Mouse (Mus musculus): Measurements from ENCODE around the gene Hnrnpl.
"Not testable (repeated sequence)": the region's sequence is repeated elsewhere in the genome, so short reads cannot be mapped to it uniquely, and the experiment has no call there.

Hnrnpl gene

DNA sequence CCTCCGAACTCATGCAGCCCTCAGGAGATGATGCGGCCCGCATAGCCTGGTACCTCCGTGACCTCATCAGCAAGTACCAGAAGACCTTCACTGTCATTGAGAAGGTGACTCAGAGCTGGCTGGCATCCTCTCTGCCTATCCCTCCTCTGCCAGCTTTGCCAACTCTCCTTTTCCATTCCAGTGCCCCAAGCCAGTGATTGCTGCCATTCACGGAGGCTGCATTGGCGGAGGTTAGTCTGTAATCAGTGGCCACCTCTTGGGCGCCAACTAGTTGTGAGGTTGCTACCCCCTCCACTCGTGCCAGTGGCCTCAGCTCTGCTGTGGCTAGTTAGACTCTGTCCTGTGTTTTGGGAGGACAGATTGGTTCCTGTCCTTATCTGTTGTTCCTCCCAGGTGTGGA, 21.5 kb downstream of the Hnrnpl start:
- no peak for DNase-seq (ENCODE audit: low spot score)

DNA sequence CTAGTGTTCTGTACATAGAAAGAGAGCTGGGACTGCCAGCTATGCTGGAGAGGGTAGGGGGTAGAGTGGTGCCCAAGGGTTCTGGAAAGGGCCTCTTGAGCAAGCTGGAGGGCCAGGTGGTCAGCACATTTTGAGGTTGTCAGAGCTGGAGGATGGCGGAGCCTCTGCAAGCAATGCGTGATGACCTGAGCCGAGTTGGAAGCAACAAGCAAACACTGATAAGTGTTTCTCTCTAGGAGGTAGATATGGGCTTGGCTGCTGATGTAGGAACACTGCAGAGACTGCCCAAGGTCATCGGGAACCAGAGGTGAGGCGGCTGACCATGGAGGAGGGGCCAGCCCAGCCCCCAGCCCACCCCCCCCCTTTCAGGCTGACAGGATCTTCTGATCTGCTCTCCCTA, 22.6 kb downstream of the Hnrnpl start:
- DNase-seq (ENCODE audit: low spot score): no peak

DNA sequence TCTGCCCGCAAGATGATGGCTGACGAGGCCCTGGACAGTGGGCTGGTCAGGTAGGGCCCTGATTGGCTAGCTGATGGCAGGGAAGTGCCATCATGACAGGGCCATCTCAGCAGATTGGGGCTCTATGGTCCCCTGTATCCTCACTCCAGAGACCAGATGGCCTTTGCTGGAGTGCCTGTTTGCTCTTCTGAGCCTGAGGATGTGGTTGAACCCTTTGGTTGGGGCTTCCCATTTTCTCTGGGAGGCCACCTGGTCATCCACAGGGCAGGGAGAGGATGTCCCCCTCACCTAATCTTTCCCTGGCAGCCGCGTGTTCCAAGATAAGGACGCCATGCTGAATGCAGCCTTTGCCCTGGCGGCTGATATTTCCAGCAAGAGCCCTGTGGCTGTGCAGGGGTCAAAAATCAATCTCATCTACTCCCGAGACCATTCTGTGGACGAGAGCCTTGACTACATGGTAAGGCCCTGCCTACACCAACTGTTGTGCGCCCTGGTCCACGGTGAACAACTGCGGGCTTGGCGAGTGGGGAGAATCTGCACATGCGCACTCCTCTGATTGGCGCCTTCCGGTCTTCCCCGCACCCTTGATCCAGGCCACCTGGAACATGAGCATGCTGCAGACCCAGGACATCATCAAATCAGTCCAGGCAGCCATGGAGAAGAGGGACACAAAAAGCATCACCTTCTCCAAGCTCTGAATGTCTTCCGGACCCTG, 23.2 kb downstream of the Hnrnpl start:
- DNase-seq (ENCODE audit: low spot score): no peak

DNA sequence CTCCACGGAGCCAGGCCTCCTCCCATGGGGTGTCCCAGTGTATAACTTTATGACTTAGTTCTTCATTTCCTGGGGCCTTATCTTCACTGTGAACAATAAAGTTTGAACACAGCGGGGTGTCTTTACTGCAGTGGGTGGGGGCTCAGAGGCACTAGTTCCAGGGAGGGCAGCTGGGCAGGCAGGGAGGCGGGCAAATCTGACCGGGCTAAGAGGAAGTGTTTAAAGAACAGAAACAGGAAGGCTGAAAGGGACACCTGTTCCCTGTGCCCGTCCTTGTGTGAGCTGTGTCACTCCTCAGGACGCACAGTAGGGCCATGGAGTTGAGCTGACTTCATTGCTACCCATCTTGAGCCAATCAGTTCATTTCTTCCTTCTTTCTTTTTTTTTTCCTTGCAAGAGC, 23.8 kb downstream of the Hnrnpl start:
- no peak for DNase-seq (ENCODE audit: low spot score)

DNA sequence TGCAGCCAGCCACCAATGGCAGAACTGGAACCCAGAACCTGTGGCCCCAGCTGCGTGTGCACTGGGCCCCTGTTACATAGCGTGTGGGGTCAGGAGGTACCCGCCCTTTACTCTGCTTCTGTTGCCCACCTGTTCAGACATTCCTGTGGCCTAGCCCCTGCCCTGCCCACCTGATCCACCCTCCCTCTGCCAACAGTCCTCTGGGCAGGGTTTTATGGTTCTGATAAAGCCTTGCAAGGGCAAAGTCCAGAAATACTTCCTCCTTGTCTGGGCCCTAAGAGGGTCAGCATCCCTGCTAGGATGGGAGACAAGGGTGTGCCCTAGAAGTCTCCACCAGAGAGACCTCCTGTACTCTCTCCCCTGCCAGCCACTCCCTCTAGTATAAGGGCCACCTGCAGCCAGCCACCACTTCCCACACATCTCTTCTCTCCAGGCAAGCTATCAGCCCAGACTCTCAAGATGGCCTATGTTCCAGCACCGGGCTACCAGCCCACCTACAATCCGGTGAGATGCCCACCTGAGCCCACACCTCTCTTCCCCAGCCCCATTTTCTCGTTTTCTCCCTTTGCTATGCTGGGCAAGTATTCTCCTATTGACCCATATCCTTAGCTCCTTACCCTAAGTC, 25.5 kb downstream of the Hnrnpl start, which contains the start of gene Lgals4:
Gene Lgals4 (plus strand): TSS at position 132 of the 625 bp plus-strand sequence.
- DNase-seq (ENCODE audit: low spot score): no peak

DNA sequence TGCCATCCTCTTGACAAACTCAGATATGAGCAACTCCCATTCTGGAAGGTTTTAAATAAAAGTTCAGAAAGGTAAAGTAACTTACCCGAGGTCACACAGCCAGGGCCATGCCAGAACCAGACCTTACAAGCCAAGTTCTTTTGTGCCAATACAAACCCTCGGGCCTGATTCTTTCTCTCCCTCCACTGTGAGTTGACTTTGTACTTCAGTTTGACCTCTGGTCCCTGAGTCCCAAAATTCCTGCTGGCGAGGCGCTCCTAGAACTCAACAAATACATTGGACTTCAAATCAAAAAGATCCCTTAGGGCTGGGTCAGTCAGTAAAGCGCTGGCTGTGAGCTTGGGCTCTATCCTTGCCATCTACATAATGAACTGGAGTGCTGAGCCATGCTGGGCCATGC, 28.6 kb downstream of the Hnrnpl start:
- no peak for DNase-seq (ENCODE audit: low spot score)

DNA sequence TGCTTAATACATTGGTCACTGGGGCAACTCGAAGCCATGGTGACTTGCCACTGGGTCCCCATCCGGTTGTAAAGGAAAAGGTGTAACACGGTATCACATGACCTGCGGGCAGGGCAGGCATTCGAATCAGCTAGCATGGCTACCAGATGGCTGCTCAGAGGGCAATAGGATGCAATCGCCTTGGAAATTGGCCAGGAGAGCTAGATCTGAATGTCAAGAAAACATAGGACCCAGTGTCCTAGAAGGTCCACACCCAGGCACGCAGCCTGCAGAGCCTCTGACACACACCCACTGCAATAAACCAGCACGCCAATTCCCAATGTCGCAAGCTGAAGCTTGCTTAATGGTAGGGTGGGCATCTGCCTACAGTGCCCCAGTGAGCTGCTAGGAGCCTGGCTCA, 30.0 kb downstream of the Hnrnpl start:
- no peak for DNase-seq (ENCODE audit: low spot score)

DNA sequence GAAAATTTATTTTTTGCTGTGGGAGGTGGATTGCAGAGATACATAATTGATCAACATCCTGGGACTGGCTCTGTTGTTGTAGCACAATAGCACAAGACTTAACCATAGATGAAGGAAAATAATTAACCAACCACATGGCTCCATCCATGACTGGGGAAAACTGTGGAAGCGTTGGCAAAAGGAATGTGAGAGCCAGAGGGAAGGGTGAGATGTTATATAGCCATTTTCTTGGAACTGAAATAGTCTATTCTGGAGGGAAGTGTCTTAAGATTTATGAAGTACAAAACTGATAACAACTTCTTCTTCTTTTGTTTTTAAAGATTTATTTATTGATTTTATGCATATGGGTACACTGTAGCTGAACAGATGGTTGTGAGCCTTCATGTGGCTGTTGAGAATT, 38.9 kb downstream of the Hnrnpl start:
- DNase-seq (ENCODE audit: low spot score): no peak

DNA sequence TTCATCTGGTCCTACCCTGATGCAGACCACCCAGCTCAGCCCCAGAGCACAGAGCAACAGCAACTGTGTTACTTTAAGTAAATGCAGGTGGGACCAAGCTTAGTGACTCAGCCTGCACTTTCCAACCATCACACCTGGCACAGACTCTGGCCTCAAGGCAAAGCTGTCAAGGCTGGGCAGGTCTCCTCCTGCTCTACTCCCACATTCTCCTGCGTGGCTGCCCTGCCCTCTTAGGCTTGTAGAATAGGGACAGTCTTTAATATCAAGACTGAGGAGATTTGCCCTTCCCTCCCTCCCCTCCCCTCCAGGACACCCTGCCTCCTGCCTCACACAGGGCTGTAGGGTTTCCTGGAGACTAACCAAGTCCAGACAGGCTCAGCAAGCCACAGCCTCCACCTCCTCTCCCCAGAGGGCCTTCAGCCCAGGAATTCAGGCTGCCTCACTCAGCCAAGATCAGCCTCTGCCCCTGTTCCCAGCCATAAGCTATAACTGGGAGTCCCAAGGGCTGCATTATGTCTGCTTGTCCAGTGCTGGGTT, 41.4 kb downstream of the Hnrnpl start:
- DNase-seq (ENCODE audit: low spot score): no peak

DNA sequence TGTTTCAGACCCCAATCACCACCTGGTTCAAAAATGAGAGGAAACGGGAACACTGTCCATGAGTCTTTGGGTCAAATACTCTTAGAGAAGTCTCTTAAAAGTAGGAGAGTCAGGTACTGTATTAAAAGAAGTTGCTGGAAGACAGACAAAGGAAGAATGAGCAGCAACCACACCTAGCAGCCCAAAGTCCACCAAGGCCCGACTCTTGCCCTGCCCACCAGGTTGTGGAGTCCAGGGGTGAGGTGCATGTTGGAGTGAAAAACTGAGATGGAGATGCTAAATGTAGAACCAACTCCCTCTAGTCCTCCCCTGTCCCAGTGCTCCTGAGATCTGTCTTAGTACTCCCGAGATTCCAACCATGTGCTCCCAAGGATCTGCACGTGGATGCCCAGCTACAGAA, 42.3 kb downstream of the Hnrnpl start:
- DNase-seq (ENCODE audit: low spot score): no peak

DNA sequence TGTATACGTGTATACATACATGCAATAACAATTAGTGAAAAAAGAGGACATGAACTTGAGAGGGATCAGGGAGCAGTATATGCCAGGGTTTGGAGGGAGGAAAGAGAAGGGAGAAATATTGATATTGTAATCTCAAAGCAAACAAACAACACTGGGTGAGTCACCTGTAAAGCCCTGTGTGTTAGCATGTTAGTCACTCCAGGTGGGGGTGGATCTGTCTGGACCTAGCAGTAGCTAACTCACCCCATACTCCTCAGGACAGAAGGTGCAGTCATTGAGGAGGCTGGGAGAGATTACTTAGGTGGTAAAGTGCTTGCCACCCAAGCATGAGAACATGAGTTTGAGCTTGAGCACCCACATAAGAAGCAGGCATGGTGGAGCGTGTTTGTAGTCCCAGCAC, 51.6 kb downstream of the Hnrnpl start:
- no peak for DNase-seq (ENCODE audit: low spot score)

DNA sequence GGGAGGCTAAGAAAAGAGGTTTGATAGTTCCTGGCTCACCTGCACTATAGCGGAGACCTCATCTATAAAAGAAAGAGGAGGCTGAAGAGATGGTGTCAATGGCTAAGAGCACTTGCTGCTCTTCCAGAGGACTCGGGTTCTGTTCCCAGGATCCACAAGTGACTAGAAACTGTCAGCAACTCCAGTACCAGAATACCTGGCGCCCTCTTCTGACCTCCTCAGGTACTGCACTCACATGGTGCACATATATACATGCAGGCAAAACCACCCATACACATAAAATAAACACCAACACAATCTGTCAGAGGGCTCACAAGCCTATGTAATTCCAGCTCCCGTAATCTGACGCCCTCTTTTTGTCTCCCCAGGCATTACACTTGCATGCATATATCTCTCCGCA, 52.6 kb downstream of the Hnrnpl start:
- DNase-seq (ENCODE audit: low spot score): no peak

DNA sequence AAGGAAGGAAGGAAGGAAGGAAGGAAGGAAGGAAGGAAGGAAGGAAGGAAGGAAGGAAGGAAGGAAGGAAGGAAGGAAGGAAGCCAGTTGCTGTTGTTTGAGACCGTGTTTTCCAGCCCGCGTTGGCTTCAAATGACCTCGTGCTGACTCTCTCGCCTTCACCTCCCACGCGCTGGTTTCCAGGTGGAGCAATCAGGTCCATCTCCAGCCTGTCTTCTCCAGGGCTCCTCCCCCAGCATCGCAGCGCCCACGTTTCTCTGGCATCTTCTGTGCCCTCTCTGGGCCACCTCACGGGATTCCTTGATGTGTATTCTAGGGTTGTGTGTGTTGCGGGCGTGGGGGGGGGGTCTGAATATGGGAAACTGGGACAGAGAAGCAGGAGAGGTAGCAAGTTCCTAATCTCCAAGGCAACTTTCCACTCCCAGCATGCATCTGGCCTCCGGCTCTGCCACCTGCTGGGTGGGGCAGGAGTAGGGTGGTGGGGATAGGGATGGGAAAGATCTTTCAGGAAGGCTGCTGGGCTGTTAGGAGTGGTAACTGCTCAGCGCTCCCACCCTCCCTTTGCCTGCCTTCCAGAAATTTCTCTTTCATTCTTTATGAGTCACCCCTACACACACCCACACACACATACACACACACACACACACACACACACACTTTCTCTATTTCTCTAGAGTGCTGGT, 54.6 kb downstream of the Hnrnpl start:
- DNase-seq (ENCODE audit: low spot score): peak; percentile 55

DNA sequence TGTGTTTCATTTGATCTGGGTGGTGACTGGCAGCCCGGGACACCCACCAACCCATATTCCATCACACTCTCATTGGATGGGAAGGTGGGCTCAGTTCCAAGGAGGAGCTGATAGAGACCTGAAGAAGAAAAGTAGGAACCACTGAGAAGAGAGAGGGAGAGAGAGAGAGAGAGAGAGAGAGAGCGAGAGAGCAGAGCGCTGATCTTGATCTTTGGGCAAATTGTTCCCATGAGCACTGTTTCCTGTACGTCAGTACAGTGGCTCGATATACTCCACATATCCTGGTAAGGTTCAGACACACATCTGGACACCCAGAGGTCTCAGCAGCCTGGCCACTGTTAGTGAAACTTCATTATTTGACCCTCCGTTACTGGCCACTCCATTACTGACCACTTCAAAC, 55.2 kb downstream of the Hnrnpl start, which contains the start of gene Lgals7:
Gene Lgals7 (plus strand): TSS at position 314 of the 400 bp plus-strand sequence.
- no peak for DNase-seq (ENCODE audit: low spot score)

DNA sequence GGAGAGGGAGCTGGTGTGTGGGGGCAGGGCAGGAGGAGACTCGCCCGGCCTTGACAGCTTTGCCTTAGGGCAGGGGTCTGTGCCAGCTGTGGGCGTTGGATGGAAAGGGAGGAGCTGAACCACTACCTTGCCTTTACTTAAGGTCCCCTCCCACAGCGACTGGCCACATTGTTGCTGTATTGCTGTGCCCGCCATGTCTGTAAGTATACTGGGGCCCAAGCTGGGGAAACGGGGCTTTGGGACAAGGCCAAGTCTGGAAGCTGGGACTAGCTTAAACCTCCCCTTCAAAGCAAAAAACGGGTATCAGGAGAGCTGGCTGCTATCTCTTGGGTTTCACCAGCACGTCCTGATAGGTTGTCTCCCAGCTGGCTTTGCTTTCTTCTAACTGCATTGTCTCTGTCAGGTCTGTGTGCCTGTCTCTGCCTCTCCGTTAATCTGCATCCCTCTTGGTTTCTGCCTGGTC, 56.0 kb downstream of the Hnrnpl start:
- DNase-seq (ENCODE audit: low spot score): no peak

DNA sequence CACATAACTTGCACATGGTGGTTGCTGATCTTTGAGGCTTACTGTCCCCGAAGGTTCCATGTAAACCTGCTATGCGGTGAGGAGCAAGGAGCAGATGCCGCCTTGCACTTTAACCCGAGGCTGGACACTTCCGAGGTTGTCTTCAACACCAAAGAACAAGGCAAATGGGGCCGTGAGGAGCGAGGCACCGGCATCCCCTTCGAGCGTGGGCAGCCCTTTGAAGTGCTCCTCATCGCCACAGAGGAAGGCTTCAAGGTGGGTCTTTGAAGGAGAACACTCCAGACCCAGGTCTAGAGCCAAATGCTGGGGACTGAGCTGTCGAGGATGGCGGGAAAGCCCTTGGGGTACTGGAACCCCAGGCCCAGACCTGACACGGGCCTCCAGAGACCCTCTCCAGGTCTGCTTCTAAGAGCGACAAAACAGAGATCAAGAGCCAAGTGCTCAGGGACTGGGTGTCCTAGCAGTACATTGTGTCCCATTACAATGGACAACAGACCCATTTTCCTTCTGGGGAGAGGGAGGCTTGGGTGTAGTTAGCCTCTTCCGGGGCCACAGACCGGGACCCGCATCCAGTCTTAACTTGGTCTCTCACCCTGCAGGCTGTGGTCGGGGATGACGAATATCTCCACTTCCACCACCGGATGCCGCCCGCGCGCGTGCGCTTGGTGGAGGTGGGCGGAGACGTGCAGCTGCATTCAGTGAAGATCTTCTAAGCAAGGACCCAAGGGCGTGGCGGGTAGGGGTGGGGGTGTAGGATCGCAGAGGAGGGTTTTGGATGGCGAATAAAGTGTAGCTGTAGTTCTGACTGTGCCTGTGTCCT, 57.4 kb downstream of the Hnrnpl start:
- peak; percentile 74 for DNase-seq (ENCODE audit: low spot score)

DNA sequence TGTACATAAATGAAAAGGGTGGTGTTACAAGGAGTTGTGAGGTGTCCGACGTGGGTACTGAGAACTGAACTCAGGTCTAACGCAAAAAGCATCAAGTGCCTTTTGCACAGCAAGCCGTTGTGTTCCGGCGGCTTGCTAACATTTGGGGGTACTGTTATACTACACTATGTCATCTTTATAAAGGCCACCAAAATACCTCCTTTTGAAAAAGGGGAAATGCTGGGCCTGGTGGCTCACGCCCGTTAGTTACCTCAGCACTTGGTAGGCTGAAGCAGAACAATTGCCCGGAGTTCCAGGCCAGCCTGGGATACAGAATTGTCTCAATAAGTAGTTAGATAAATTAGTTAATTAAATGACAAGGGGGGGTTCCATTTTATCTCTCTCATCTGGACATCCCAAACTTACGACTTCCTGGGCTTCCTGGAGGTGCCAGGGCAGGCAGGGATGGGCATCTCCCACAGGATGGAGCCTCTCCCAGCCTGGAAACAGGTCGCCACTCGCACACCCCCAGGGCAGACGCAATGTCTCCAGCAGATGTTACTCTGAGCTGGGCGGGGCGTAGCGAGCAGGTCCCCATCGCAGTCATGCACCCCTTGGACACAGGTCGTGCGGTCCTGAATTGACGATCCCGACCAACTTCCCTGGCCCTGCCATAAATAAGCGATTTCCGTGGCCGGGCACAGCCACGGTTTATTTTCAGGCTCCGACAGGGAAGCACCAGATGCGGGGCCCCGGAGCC, 58.6 kb downstream of the Hnrnpl start:
- DNase-seq (ENCODE audit: low spot score): no peak

DNA sequence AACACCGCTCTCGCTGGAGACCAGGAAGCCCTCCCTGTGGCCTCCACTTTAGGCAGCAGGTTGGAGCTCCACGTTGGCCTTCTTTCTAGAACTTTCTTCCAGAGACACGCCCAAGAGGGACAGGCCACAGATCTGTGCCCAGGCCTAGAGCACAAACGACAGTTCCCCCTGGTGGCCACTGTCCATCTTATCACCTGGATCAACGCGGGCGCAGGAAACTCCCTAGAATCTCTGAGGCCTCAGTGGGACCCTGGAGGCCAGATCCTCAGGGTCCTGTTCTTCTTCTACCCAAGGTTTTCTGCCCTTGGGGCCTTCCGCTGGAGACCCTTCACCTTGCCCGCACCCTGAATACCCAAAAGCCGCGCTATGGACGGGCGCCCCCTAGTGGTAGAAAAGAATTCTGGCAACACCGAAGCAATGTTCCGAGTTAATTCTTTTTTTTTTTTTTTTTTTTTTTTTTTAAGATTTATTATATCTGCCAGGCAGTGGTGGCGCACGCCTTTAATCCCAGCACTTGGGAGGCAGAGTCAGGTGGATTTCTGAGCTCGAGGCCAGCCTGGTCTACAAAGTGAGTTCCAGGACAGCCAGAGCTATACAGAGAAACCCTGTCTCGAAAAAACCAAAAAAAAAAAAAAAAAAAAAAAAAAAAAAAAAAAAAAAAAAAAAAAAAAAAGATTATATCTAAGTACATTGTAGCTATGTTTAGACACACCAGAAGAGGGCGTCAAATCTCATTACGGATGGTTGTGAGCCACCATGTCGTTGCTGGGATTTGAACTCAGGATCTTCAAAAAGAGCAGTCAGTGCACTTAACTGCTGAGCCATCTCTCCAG, 59.4 kb downstream of the Hnrnpl start:
- DNase-seq (ENCODE audit: low spot score): not testable (repeated sequence)

DNA sequence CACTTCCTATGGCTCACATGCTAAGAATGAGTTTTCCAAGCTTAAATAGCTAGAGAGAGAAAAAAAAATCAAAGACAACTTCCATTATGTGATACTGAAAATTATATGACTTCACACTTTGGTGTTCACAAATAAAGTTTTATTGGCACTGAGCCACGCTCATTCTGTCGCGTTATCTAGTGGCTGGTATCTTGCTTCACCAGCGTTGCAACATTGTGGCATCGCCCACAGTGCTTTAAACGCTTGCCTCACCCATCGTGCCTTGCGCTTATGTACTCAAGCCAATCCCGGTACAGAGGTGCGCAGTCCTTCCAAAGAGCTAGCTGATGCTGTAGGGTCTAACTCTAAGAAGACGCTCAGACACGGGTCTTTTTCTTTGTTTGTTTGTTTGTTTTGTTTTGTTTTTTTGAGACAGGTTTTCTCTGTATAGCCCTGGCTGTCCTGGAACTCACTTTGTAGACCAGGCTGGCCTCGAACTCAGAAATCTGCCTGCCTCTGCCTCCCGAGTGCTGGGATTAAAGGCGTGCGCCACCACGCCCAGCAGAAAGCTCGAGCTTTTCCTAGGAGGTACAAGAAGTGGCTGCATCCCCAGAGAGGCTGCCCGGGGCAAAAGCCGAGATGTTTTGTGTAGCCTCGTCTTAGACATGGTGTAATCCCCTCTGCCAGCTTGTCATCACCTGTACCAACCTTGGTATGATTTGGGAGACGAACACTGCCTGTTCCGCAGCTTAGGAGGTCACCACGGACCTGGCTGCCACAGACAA, 62.7 kb downstream of the Hnrnpl start:
- DNase-seq (ENCODE audit: low spot score): no peak

Data from left cerebral cortex, adult 11 months (tissue).